Mouse (Mus musculus): Measurements from ENCODE around the gene Gna13. TPM values are rescaled to one million over a fixed set of nuclear protein-coding genes. Genes with fewer than 3 reads are reported as not detected.

Gene Gna13
- polyA plus RNA-seq, 2 experiments = 9.4 to 13.1 TPM

GRCm38 (mm10) chr11:109366802-109367579 lies 4.4 kb downstream of the Gna13 start:
- ATAC-seq (ENCODE audit: insufficient read depth) = no peak
- peaks cover 12 to 26% of the 10 kb centered on the region in 2 experiments for H3K4me1 ChIP-seq (replicated peaks; ENCODE audit: control insufficient read depth in 2 of 2, insufficient read depth in 2 of 2, low read length in 1 of 2)
- peaks cover 18% of the 10 kb centered on the region for H3K36me3 ChIP-seq (replicated peaks; ENCODE audit: control insufficient read depth, insufficient read depth, low read depth)
- H3K27ac ChIP-seq = no peak overlapping the region
- H3K27me3 ChIP-seq (ENCODE audit: control insufficient read depth, insufficient read depth, low read length) = no peaks in the 10 kb centered on the region
- TF ChIP-seq EP300 (IDR thresholded peaks at IDR 0.05; ENCODE audit: low read depth) (no peak), CTCF (IDR thresholded peaks at IDR 0.05; ENCODE audit: low read depth) (no peak)
- H3K4me3 ChIP-seq (ENCODE audit: insufficient read depth in 1 of 2, low read depth in 2 of 2, low read length in 2 of 2) = no peak overlapping the region
- H3K9me3 ChIP-seq (ENCODE audit: control insufficient read depth, low read length) = no peaks in the 10 kb centered on the region
- 68% methylated on average over 15 of the region's 15 CpGs for WGBS (ENCODE audit: insufficient replicate concordance)
- no peak for DNase-seq (ENCODE audit: low read depth in 3 of 3, low spot score in 3 of 3)
- H3K4me2 ChIP-seq (ENCODE audit: low read depth) = no peak overlapping the region
- no peak overlapping the region for H3K9ac ChIP-seq (replicated peaks)

GRCm38 (mm10) chr11:109369026-109369637 lies 6.5 kb downstream of the Gna13 start:
- Histone ChIP-seq H3K27me3 (ENCODE audit: control insufficient read depth, insufficient read depth, low read length) (no peaks in the 10 kb centered on the region), H3K4me1 (replicated peaks; ENCODE audit: control insufficient read depth in 2 of 2, insufficient read depth in 2 of 2, low read length in 1 of 2) (peaks cover 11 to 26% of the 10 kb centered on the region in 2 experiments), H3K36me3 (replicated peaks; ENCODE audit: control insufficient read depth, insufficient read depth, low read depth) (peaks cover 18% of the 10 kb centered on the region), H3K4me3 (ENCODE audit: insufficient read depth in 1 of 2, low read depth in 2 of 2, low read length in 2 of 2) (no peak overlapping the region), H3K9ac (replicated peaks) (no peak overlapping the region), H3K4me2 (ENCODE audit: low read depth) (no peak overlapping the region), H3K27ac (no peak overlapping the region), H3K9me3 (ENCODE audit: control insufficient read depth, low read length) (no peaks in the 10 kb centered on the region)
- TF ChIP-seq EP300 (IDR thresholded peaks at IDR 0.05; ENCODE audit: low read depth) = no peak
- TF ChIP-seq CTCF (IDR thresholded peaks at IDR 0.05; ENCODE audit: low read depth) = no peak
- peak; percentile 29; the same call in 1 of the 2 replicates for ATAC-seq (ENCODE audit: insufficient read depth)
- no peak for DNase-seq (ENCODE audit: low read depth in 3 of 3, low spot score in 3 of 3)
- WGBS (ENCODE audit: insufficient replicate concordance) = 75% methylated on average over 3 of the region's 3 CpGs

GRCm38 (mm10) chr11:109375412-109375811 lies 12.8 kb downstream of the Gna13 start:
- DNase-seq (ENCODE audit: low read depth in 3 of 3, low spot score in 3 of 3) = no peak
- no peak overlapping the region for H3K4me3 ChIP-seq (ENCODE audit: insufficient read depth in 1 of 2, low read depth in 2 of 2, low read length in 2 of 2)
- peaks cover 26 to 37% of the 10 kb centered on the region in 2 experiments for H3K4me1 ChIP-seq (replicated peaks; ENCODE audit: control insufficient read depth in 2 of 2, insufficient read depth in 2 of 2, low read length in 1 of 2)
- WGBS (ENCODE audit: insufficient replicate concordance) = 52% methylated on average over 7 of the region's 7 CpGs
- H3K9me3 ChIP-seq (ENCODE audit: control insufficient read depth, low read length) = no peaks in the 10 kb centered on the region
- H3K36me3 ChIP-seq (replicated peaks; ENCODE audit: control insufficient read depth, insufficient read depth, low read depth) = no peaks in the 10 kb centered on the region; the same call in 1 of the 2 replicates
- no peak overlapping the region for H3K27ac ChIP-seq
- TF ChIP-seq CTCF (IDR thresholded peaks at IDR 0.05; ENCODE audit: low read depth) (no peak), EP300 (IDR thresholded peaks at IDR 0.05; ENCODE audit: low read depth) (no peak)
- no peaks in the 10 kb centered on the region for H3K27me3 ChIP-seq (ENCODE audit: control insufficient read depth, insufficient read depth, low read length)
- ATAC-seq (ENCODE audit: insufficient read depth) = no peak
- no peak overlapping the region for H3K4me2 ChIP-seq (ENCODE audit: low read depth)
- H3K9ac ChIP-seq (replicated peaks) = no peak overlapping the region

GRCm38 (mm10) chr11:109376484-109377143 lies 14.0 kb downstream of the Gna13 start:
- Histone ChIP-seq H3K27ac (peak overlapping the region; percentile 7; the same call in 1 of the 2 replicates), H3K9ac (replicated peaks) (peak overlapping the region; percentile 20; the same call in 1 of the 2 replicates), H3K4me3 (ENCODE audit: insufficient read depth in 1 of 2, low read depth in 2 of 2, low read length in 2 of 2) (no peak overlapping the region), H3K9me3 (ENCODE audit: control insufficient read depth, low read length) (no peaks in the 10 kb centered on the region), H3K4me1 (replicated peaks; ENCODE audit: control insufficient read depth in 2 of 2, insufficient read depth in 2 of 2, low read length in 1 of 2) (peaks cover 26 to 37% of the 10 kb centered on the region in 2 experiments), H3K27me3 (ENCODE audit: control insufficient read depth, insufficient read depth, low read length) (no peaks in the 10 kb centered on the region), H3K4me2 (ENCODE audit: low read depth) (peak overlapping the region; percentile 45), H3K36me3 (replicated peaks; ENCODE audit: control insufficient read depth, insufficient read depth, low read depth) (no peaks in the 10 kb centered on the region; the same call in 1 of the 2 replicates)
- no peak; the same call in 1 of the 2 replicates for TF ChIP-seq EP300 (IDR thresholded peaks at IDR 0.05; ENCODE audit: low read depth)
- no peak for TF ChIP-seq CTCF (IDR thresholded peaks at IDR 0.05; ENCODE audit: low read depth)
- DNase-seq (ENCODE audit: low read depth in 3 of 3, low spot score in 3 of 3) (peak in 1 of 3 experiments; percentile 26), ATAC-seq (ENCODE audit: insufficient read depth) (peak; percentile 87)
- WGBS (ENCODE audit: insufficient replicate concordance) = 30% methylated on average over 7 of the region's 7 CpGs
